Mouse (Mus musculus) stomach, postnatal 0 days (tissue): Measurements from ENCODE around the gene Nkiras1. TPM values are rescaled to one million over a fixed set of nuclear protein-coding genes. Genes with fewer than 3 reads are reported as not detected.
"Not testable (repeated sequence)": the region's sequence is repeated elsewhere in the genome, so short reads cannot be mapped to it uniquely, and the experiment has no call there.

Experiments used
- ATAC-seq: fragments of 200-750 bp; cut with Nextera tagmentation; 2 replicates; pipeline ENCODE4 v1.8.0; 2017; ENCODE audit not compliant: low FRiP score, low TSS enrichment
- DNase-seq: peaks from one replicate; pipeline ENCODE4 v3.0.0-alpha.2; 2016; ENCODE audit warnings: low spot score
- H3K27ac ChIP-seq: fragments of 300-500 bp; sonication (generic); replicated peaks from 2 replicates; pipeline ENCODE4 v1.5.1; 2014; ENCODE audit warnings: mild to moderate bottlenecking, control low read depth
- H3K27me3 ChIP-seq: fragments of 300-500 bp; sonication (generic); 2 replicates; pipeline ENCODE4 v1.6.1; 2014; ENCODE audit warnings: low read length; ENCODE audit not compliant: control insufficient read depth, insufficient read depth
- H3K36me3 ChIP-seq: fragments of 300-500 bp; sonication (generic); 2 replicates; pipeline ENCODE4 v1.6.1; 2014; ENCODE audit warnings: low read length, mixed read lengths; ENCODE audit not compliant: control insufficient read depth, insufficient read depth
- H3K4me1 ChIP-seq: fragments of 300-500 bp; sonication (generic); replicated peaks from 2 replicates; pipeline ENCODE4 v1.6.1; 2014; ENCODE audit warnings: antibody characterized with exemption; ENCODE audit not compliant: control insufficient read depth, insufficient read depth
- H3K4me2 ChIP-seq: fragments of 300-500 bp; sonication (generic); replicated peaks from 2 replicates; pipeline ENCODE4 v1.6.1; 2014; ENCODE audit warnings: low read depth, mild to moderate bottlenecking, control low read depth, moderate library complexity
- H3K4me3 ChIP-seq: fragments of 300-500 bp; sonication (generic); 2 replicates; pipeline ENCODE4 v1.5.1; 2014; ENCODE audit warnings: low read depth, low read length, control low read depth
- H3K9ac ChIP-seq: fragments of 300-500 bp; sonication (generic); 2 replicates; pipeline ENCODE4 v1.6.1; 2014; ENCODE audit warnings: mild to moderate bottlenecking, low read length, control low read depth, mixed read lengths
- H3K9me3 ChIP-seq: fragments of 300-500 bp; sonication (generic); 2 replicates; pipeline ENCODE4 v1.6.1; 2016; ENCODE audit warnings: low read length; ENCODE audit not compliant: control insufficient read depth
- CTCF ChIP-seq: IDR thresholded peaks from 2 replicates; pipeline ENCODE4 v1.5.1; 2016; ENCODE audit warnings: antibody characterized with exemption, low read depth, mild to moderate bottlenecking, moderate library complexity
- EP300 ChIP-seq: optimal IDR thresholded peaks from 2 replicates; pipeline ENCODE3; 2016; ENCODE audit warnings: antibody characterized with exemption
- WGBS: fragments of 180-500 bp; shearing (Covaris S2); extraction: QIAGEN DNeasy Blood & Tissue Kit; methylation state at CpG from one replicate; pipeline ENCODE4 v1.1.7; 2014; 5-methylcytosine and 5-hydroxymethylcytosine counted together
- polyA plus RNA-seq: library from polyadenylated mRNA; unstranded; fragments of >200 nt; fragmentation: Nextera tagmentation; extraction: Ambion mirVana; gene quantifications from 2 replicates; pipeline ENCODE4 v1.2.1, GENCODE M21; 2015

Nkiras1 gene
- polyA plus RNA-seq: 14.2 and 15.9 TPM in 2 replicates

DNA sequence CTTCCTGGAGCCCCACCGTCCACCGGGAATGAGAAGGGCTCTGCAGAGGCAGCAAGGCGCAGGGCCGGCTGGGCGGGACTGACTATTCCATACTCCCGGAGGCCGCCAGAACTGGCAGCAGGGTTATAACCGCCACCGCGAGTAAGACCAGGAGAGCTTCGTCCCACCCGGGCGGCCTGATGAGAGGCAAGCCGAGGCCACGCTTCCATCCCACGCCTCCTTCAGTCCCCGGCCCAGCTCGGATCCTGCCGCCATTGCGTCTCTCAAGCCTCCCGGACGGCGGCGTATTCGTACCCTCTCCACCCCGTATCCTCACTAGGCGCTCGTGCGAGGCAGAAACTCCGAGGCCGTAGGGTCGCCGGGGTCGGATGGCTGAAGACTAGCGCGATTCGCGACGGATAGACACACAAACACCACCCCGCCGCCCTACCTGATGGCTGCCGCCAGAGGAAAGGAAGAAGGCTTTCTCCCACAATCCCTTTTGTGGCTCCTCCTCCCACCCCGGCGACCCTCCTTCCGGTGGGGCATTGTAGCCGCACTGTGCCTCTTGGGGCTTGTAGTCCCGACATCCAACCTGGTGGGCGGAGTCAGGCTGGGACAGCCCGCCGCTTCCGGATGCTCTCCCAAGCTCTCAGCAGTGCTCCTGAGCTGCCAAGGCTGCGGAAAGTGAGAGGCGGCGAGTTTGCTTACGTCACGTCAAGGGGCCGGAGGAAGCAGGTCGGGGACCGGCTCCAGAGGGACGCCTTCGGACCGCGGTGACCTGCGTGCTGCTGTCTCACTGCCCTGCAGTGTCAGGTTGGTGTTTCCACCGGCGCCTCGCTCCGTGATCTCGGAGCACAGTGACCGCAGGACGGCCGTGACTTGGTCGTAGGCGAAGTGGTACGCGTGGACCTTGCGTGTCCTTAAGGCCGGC, at the start of gene Nkiras1, which contains the start of gene Rpl15:
TSS of gene Nkiras1 (plus strand) at position 608 of the 913 bp plus-strand sequence.
TSS of gene Rpl15 (minus strand) at position 863 of the 913 bp plus-strand sequence.
- peak within 1 kb of the TSS; percentile 94 for H3K4me3 ChIP-seq
- DNase-seq (peak; percentile 99), ATAC-seq (peak; percentile 100)
- H3K9me3 ChIP-seq: no peaks in the 10 kb centered on the region
- peak within 1 kb of the TSS; percentile 90 for H3K27ac ChIP-seq
- H3K36me3 ChIP-seq: no peaks in the 10 kb centered on the region
- H3K4me2 ChIP-seq: peak within 1 kb of the TSS; percentile 63
- TF ChIP-seq EP300 (no peak), CTCF (no peak; the same call in 1 of the 2 replicates)
- no peaks in the 10 kb centered on the region for H3K27me3 ChIP-seq
- no peaks in the 10 kb centered on the region for H3K4me1 ChIP-seq
- peak within 1 kb of the TSS; percentile 98 for H3K9ac ChIP-seq
- 1% methylated on average over 70 of the region's 78 CpGs for WGBS

- no peaks in the 10 kb centered on the region for H3K27me3 ChIP-seq
- H3K9ac ChIP-seq: no peak overlapping the region
- H3K4me3 ChIP-seq: no peak overlapping the region
- H3K27ac ChIP-seq: no peak overlapping the region
- TF ChIP-seq EP300 (no peak), CTCF (no peak)
- H3K36me3 ChIP-seq: no peaks in the 10 kb centered on the region
- DNase-seq (no peak), ATAC-seq (no peak)
- no peak overlapping the region for H3K4me2 ChIP-seq
- no peaks in the 10 kb centered on the region for H3K9me3 ChIP-seq
- H3K4me1 ChIP-seq: no peaks in the 10 kb centered on the region
- WGBS: 89% methylated on average over 6 of the region's 6 CpGs
These were observed 49.0 kb upstream of the Nkiras1 start for GRCm38 (mm10) chr14:18221977-18222376.

DNA sequence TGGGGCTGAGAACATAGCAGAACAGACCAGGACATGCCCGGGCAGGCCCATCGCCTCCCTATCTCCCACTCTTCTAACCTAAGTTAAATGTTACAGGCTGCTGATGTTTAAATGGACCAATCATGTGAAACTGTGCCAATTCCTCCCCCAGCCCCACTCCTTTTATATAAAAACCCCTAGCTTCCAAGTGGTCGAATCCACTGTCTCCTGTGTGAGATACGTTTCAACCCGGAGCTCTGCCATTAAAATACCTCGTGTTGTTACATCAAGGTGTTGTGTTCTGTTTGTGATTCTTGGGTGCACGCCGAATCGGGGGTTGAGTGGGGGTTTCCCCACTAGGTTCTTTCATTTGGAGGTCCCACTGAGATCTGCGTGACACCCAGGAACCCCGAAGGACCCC, 45.5 kb upstream of the Nkiras1 start:
- H3K4me3 ChIP-seq, H3K9me3 ChIP-seq, H3K9ac ChIP-seq, H3K27me3 ChIP-seq, ATAC-seq, DNase-seq, H3K4me2 ChIP-seq, H3K27ac ChIP-seq, H3K4me1 ChIP-seq, H3K36me3 ChIP-seq: not testable (repeated sequence)
- WGBS: 95% methylated on average over 11 of the region's 11 CpGs

DNA sequence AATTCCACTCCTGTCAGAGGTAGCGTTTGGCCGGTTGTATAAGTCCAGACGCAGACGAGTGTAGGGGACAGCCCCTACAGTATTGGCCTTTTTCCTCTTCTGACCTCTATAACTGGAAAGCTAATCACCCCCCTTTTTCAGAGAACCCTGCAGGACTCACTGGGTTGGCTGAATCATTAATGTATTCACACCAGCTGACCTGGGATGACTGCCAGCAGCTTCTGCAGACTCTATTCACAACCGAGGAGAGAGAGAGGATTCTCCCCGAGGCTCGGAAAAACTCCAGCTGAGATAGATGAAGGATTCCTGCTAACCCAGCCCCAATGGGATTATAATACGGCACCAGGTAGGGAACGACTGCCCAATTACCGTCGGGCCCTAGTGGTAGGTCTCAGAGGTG, 44.8 kb upstream of the Nkiras1 start:
- H3K9ac ChIP-seq, DNase-seq, H3K27ac ChIP-seq, H3K4me3 ChIP-seq, ATAC-seq, H3K36me3 ChIP-seq, H3K9me3 ChIP-seq, H3K4me1 ChIP-seq, H3K4me2 ChIP-seq, H3K27me3 ChIP-seq: not testable (repeated sequence)
- 66% methylated on average over 11 of the region's 11 CpGs for WGBS

DNA sequence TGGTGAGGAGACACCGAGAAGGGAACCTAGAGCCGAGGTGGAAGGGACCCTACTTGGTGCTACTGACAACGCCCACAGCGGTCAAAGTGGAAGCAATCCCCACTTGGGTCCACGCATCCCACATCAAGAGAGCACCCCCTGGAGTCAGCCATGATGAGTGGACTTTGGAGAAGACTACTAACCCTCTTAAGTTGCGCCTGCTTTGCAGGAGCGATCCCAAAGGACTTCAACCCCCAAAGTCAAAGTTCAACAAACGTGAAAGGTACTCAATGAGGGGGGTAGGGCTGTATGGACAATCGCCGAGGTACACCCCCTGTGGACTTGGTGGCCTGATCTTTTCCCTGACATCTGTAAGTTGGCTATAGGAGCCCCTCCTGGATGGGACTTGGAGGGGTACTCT, 41.2 kb upstream of the Nkiras1 start:
- not testable (repeated sequence) for H3K4me1 ChIP-seq, H3K9me3 ChIP-seq, H3K9ac ChIP-seq, ATAC-seq, H3K4me3 ChIP-seq, H3K36me3 ChIP-seq, H3K4me2 ChIP-seq, H3K27ac ChIP-seq, DNase-seq, H3K27me3 ChIP-seq
- WGBS: 94% methylated on average over 10 of the region's 10 CpGs

GRCm38 (mm10) chr14:18231866-18232265, 39.1 kb upstream of the Nkiras1 start:
- not testable (repeated sequence) for H3K9me3 ChIP-seq, DNase-seq, ATAC-seq, H3K4me3 ChIP-seq, H3K4me2 ChIP-seq, H3K36me3 ChIP-seq, H3K27ac ChIP-seq, H3K27me3 ChIP-seq, H3K9ac ChIP-seq, H3K4me1 ChIP-seq
- WGBS: 94% methylated on average over 8 of the region's 8 CpGs
